Mouse (Mus musculus) naive thymus-derived CD4-positive, alpha-beta T cell, adult 2 months (primary cell): Measurements from ENCODE around the gene Pold3.
"Not testable (repeated sequence)": the region's sequence is repeated elsewhere in the genome, so short reads cannot be mapped to it uniquely, and the experiment has no call there.

ENCODE experiments used
- DNase-seq: peaks from one replicate; pipeline ENCODE4 v3.0.0-alpha.2; 2011; ENCODE audit warnings: low read depth

The Pold3 gene

DNA sequence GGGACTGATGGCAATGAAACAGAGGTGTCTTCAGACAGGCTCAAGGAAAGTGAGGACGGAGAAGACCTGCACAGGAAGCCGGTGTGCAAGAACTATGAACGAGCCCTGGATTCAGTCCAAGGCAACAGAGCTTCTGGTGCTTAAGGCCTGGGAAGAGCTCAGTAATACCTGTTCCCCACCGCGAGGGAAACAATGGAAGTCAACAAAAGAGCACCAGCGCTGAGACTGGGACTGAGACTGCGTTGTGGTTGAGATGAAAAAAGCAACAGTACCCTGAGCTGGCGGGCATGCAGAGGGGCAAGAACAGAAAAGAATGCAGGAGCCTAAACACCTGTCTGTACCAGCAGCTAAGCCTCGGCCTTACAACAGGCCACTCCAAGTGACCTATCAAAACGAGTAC lies 9.9 kb downstream of the Pold3 start:
- DNase-seq: no peak

DNA sequence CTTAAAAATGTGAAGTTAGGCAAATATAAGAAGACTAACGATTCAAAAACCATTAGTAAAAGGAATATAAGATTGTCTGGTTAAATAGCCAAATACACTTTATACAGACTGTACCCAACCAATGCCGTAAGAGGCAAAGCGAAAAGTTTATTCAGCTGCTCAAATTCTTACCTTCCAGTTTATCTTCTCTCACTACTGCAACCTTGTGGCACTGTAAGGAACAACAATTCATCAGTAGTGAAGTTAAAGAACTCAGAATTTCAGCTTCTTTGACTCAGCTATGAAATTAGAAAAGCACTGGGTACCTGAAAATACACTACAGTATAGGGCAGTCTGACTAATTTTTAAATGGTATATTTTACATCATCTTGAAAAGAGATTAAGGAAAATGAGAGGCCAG lies 13.0 kb downstream of the Pold3 start:
- DNase-seq: peak; percentile 32

DNA sequence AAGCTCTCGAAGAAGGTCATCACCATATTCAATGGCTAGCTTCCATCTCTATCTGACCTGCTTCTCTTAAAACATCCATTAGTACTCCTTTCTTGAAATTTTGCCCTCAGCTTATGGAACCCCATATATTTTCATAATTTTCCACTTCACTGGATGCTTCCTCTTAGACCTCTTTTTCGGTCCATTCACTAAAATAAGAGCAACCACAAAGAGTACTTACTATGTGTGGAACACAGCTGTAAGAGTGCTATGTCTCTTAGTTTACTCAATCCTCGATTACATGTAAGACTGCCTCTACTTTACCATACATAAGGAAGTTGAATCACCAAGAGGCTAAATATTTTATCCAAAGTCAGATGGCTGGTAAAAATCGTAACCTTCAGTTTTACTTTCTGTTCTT lies 16.7 kb downstream of the Pold3 start:
- no peak for DNase-seq

DNA sequence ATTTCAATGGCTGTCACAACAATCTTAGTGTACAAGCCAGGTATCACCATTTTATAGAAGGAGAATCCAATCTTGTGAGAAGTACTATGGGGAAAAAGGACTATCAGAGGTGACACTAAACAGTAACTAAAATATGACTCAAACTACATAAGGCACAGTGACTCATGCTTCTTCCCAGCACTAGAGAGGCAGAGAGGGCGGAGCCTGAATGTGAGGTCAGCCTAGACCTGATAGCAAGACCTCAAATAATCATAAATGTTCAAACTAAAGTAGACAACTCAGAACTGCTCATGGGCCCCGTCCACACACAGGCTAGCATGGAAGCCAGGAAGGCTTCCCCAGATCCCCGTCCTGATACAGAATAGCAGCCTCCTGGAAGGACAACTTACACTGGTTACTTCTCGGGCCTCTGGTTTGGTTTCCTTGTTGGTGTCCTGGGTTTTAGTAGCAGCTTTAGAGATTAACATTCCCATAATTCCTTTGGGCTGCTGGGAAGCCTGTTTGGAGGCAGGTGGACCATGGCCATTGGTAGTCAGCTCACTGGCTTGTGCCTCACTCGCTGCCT lies 21.3 kb downstream of the Pold3 start:
- DNase-seq: no peak

DNA sequence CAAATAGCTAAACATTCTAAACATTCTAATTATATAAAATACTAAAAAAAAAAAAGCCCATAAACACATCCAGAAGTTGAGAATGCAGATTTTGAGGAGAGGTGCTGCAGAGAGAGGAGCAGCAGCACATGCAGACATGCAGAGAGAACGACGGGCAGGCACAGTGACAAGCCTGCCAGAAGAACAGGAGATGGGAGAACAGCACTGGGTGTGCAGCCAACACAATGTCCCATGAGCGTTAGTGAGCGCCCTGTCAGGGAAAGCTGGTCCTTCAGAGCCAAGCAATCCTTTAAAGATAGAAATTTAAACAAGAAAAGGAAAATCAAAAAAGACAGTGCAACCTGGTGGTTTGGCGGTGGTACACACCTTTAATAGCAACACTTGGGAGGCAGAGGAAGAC lies 34.5 kb downstream of the Pold3 start:
- no peak for DNase-seq

DNA sequence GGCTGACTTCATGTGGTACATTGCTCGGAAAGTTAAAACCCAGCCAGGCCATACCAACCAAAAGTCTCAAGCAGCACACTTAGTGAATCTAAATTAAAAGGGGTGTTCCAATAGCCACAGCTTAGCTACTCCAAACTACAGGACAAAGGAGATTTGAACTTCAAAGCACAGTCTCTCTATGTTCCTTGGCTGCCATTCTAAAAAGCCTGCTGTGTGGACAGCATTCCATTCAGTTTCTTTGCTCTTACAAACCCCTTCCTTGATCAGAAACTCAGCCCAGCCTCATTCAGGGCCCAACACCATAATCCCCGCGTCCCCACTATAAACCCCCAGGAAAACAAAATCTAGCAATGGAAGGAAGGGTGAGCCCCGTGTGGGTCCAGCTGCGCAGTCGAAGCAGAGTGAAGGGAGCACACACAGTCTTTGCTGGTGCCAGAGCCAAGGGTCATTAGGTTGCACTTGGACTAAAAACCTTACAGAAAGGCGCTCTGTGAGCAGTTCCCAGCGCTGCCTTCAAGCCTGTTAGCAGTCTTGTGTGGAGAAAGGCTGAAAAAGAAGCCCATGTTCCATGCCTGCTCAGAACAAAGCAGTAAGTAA lies 35.1 kb downstream of the Pold3 start:
- DNase-seq: no peak

DNA sequence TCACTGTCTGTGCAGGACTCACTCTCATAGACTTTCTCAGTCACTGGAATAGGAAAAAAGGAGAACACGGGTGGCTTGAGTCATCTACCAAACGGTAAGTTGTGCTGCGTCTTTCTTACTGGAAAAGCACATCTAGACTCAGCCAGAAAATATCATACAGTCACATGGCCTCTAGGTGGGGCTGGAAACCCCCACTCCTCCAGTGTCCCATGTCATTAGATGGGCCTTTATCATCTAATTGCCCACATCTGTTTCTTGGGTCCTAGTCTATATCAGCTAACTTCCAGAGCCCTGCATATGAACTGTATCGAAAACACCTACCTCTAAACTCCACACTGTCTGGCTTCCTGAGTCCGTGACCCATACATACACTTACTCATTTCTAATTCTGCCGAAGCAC lies 37.6 kb downstream of the Pold3 start:
- no peak for DNase-seq

DNA sequence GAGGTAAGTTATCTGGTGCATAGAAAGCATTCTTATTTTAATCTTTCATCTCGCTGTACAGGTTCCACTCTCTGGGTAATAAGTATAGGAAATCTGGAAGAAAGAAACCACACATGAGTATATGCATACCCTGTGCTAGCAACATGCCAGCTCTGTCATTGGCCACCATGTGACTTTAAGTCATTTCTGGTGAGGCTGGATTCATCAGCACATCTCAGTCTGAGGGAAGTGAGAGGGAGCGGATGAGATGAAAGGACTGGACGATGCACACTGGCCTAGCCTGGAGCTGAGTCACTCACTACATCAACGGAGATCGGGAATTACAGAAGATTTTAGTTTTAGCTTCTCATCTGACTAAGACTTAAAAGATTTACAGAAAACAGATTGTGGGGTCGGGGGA lies 38.5 kb downstream of the Pold3 start:
- DNase-seq: no peak

DNA sequence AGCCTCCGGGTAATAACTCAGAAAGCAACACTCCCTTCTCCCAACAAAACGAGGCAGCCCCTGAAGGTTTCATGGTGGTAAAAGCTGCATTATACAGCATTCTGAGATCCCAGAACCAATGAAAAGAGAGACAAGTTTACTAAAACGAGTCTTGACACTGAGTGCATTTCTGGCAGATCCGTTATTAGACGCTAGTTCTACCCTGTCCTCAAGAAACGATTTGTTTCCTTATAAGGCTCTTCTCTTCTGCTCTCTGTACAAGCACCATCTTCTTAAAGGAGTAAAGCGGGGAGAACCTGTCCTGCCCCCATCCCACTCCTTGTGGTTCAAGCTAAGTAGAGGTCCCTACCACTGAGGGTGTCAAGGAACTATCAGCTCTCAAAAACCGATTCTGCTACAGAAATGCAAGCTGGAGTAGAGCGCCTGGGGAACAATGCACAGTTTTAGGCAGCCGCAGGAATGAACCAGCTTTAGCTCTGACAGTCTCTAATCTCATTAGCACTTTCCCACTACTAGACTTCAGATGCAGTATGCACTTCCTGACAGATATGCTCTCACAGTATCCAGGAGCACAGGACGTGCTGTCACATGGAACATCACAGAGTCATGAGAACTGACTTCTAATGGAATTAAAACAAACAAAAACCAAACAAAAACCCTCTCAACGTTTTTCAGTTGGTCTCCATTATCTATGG lies 41.1 kb downstream of the Pold3 start:
- no peak for DNase-seq

DNA sequence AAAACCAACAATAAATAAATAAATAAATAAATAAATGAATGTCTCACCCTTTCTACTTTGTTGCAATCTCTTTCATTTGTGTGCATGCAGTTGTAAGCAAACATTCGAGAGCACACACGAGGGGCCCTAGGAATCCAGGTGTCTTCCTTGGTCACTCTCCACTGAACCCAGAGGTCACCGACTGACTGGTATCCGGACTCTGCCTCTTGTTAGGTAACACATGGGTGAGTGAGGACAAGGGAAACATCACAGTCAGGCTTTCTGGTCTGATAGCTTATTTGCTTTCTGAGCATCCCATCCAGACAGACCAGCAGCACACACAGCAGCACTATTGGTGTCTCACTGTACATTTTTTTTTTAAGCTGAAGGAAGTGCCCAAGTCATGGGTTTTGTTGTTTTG lies 44.3 kb downstream of the Pold3 start:
- no peak for DNase-seq

DNA sequence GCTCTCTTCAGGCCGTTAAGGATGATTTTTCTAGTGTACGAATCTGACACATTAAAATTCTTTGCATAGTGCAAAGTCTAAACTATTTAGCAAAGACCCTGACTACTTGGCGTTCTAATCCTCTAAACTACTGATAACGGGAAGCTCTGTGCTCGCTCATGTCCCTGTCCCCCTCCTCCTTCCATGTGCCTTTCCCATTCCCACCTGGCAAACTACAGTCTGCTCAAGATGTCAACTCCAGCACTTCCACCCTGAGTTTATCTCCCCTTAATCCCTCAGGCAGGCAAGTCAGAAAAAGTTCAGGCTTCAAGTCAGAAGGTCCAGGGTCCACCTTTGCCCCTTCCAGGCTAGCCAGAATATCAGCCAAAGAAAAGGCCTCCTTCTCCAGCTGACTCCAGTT lies 45.1 kb downstream of the Pold3 start:
- DNase-seq: no peak

DNA sequence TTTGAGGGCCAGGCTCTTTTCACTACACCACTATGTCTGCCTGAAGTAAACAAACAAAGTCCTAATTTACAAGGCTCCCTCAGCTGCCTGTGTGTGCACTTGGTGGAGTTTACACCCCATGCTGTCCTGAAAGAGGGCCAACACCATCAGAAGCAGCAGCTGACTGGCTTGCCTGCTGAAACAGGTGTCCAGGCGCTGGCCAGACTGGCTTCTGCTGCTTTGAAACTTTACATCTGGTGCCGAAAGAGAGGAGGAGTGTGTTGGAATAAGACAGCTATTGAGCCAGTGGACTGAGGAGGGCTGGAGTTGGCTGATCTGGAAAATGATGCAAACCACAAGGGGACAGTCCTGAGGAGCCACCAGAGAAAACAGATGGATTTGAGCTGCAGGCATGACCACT lies 47.4 kb downstream of the Pold3 start:
- DNase-seq: no peak

DNA sequence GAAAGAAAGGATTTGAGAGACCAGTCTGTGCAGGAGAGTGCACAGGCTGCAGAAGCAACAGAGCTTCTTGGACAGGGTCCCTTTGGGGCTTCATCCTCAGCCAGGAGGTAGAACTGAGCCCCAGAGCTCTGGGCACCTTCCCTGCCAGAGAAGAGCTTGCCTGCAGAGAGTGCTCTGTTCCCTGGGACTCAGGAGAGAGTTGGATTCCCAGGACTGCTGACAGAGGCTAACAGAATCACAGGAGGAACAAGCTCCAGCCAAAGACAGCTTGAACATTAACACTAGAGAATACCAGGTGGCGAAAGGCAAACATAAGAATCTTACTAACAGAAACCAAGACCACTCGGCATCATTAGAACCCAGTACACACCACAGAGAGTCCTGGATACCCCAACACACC lies 68.4 kb downstream of the Pold3 start:
- not testable (repeated sequence) for DNase-seq

DNA sequence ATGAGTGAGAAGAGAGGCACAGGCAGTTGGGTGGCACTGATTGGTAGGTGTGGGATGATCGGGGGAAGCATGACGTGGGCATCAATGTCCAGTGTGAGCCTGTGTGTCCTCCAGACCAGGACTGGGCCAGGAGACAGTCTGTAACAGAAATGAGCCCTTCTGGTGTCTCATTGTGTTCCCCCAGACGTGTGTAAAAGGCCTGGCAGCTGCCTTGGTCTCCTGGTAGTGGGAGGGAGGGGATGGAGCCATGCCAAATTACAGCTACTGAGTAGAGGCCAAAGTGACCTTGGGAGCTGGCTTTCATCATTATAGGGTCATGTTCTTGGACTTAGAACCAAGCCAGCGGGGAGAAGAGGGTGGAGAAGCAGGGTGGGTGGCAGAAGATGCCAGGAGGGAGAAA lies 69.5 kb downstream of the Pold3 start:
- no peak for DNase-seq

DNA sequence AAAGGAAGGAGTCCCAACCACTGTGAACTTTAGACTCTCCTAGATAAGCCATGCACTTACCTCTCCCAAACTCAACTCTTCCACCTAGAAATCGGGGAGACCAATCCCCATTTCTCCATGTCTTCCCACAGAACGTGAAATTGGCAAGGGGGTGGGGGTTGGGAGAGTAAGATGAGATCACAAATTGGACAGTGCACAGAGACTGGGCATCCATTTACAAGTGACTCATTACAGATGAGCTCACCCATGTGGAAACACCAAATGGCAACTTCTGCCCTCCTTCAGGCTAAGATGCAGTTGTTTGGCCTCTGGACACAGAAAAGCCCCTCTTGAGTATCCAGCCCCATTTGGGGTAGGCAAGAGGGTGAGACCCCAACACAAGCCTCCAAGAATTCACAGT lies 74.9 kb downstream of the Pold3 start:
- DNase-seq: no peak

DNA sequence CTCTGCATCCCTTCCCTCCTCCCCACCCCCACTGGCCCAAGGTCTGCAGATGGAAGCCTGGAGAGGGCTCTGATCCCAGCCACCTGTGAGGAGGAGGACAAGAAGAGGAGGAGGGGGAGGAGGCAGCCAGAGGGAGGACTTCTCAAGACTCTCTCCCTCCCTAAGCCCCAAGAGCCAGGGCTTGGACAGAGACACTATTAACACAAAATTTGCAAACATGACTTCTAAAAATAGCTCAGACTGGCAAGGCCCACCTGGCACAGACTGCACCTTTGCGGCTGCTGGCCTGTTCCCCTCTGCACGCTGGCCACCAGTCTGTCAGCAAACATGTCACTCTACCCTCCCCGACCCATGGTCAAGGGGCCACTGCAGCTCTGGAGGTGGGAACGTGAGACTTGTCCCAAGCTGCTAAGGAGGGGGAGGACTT lies 77.7 kb downstream of the Pold3 start:
- no peak for DNase-seq

DNA sequence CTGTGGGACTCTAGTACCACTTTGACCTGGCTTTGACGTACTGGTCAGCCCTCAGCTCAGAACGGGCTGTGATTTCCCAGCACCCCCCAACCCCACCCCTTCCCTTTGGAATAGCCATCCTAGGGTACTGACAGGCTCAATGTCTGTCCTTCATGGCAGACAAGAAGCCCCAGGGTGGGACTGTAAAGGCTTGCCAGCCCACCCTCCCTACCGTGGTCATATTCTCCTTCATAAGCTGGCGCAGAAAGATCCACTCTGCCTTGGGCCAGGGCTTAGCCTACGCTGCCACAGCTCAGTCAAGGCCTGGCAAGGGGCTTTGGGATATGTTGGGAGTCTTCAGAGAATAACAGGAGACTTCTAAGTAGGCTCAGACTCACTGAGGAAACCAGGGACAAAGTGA lies 78.3 kb downstream of the Pold3 start:
- no peak for DNase-seq

DNA sequence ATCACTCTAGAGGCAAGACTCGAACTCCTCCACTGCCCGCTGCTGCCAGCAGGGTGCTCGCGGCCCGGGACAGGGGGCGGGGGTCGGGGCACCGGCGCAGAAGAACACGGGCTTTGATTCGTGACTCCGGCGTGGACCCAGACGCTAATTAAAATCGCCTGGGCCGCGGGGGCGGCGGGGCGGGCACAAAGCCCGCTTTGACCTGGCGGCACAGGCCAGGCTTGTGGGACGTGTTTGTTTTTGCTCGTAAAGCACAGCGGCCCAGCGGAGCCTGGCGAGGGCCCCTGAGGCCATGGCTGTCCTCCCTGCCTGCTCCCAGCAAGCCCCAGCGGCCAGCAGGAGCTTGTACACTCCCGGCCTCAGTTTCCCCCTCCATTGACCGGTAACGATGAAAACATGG lies 79.2 kb downstream of the Pold3 start:
- DNase-seq: no peak

DNA sequence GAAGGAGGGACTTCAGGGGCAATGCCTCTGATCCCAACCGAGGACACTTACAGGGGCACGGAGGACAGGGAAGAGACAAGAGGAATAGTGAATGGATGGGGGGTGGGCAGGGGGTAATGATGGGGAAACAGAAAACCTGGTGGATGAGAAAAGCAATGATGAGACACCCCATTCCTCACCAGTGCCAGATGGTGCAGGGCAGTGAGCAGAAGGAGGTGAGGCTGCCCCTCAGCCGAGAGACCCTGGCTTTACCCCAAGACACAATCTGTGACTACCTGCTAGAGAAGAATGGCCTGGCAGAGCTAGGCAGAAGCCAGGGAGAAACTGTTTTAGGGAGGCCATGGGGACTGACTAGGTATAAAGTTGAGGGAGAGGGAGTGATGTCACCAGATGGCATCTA lies 84.9 kb downstream of the Pold3 start:
- DNase-seq: no peak

DNA sequence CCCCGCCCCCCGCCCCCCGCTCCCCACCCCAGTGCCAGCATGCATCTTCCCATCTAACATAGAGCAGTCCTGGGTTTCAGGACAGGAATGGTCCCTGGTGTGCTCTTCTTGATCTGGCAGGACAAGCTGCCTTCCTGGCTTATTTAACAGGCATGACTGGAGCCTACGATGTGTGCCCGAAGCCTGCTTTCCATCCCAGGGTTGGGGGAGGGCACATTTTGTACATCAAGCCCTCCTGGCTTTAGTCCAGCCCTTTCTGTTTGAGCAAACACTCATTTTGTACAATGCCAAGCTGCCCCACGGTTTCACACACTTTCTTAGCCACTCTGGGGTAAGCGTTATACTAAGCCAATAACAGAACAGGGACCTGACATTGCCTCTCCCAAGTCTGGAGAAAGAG lies 85.3 kb downstream of the Pold3 start:
- no peak for DNase-seq

DNA sequence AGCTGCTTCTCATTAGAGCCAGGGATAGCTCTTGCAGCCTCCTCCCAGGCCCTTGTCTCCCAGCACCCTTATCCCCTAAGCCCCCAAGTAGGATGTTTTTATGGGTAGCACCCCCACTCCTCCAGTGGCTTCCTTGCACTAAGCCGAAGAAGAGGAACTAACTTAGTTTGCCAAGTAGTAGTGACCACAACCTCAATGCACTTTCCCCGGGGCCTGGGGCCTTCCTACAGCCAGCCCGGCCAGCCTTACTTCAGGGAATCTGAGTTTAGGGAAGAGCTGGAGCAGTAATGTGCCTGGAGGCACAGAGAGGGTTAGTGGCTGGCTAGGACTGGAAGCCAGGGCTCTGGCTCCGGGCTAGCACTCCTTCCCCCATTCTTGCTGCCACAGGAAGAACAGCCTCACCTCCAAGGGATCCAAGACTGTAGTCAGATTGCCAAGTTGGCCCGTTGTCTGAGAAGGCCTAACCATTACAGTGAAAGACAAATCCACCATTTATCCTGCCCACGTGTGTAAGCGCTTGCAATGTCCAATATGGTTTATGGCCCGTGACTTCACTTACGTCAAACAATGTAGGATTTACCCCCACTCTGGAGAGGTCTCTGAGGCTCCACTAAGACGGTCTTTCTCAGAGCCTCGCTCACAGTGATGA lies 86.4 kb downstream of the Pold3 start:
- DNase-seq: no peak

DNA sequence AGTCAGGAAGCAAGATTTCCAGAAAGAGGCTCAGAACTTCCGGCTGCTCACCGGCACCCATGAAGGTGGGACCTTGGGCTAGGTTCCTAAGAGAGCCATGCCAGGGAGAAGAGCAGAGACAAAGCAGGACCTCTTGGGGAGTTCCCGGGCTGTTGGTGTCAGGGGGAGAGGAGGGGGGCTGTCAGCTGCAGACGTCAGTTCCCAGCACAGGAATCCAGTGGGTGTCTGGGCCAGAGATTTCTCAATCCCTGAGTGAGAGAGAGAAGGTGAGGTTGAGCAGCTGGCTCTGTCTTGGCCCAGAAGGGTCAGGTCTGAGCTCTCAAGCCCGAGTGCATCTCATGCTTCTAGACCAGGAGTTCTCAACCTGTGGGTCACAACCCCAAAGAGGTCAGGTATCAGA lies 87.7 kb downstream of the Pold3 start:
- DNase-seq: no peak
